Mouse (Mus musculus): ENCODE data around the gene Rhox2g. TPM values are rescaled to one million over a fixed set of nuclear protein-coding genes. Genes with fewer than 3 reads are reported as not detected.
"Not testable (repeated sequence)": the region's sequence is repeated elsewhere in the genome, so short reads cannot be mapped to it uniquely, and the experiment has no call there.

Rhox2g gene
- polyA plus RNA-seq (2012; rRNA removed), result not detected in 2 replicates

GRCm38 (mm10) chrX:37643370-37643769 lies at the start of gene Rhox2g:
Gene Rhox2g, minus strand, starts transcription at chrX:37643470.
- WGBS, result 83% methylated on average over 6 of the region's 6 CpGs
- not testable (repeated sequence) for H3K27me3 ChIP-seq (replicated peaks; ENCODE audit: control insufficient read depth, insufficient read depth, low read length); H3K36me3 ChIP-seq (ENCODE audit: control insufficient read depth, insufficient read depth, low read length); H3K27ac ChIP-seq (ENCODE audit: insufficient read depth, low read depth, low read length); DNase-seq; H3K4me1 ChIP-seq (ENCODE audit: control insufficient read depth, insufficient read depth, low read length); H3K4me3 ChIP-seq (ENCODE audit: insufficient read depth, low read depth, low read length)

- no peak overlapping the region for H3K27ac ChIP-seq (ENCODE audit: insufficient read depth, low read depth, low read length)
- no peaks in the 10 kb centered on the region for H3K36me3 ChIP-seq (ENCODE audit: control insufficient read depth, insufficient read depth, low read length)
- H3K4me1 ChIP-seq (ENCODE audit: control insufficient read depth, insufficient read depth, low read length), result no peaks in the 10 kb centered on the region
- no peak overlapping the region for H3K4me3 ChIP-seq (ENCODE audit: insufficient read depth, low read depth, low read length)
- TF ChIP-seq CTCF (conservative IDR thresholded peaks at IDR 0.05; ENCODE audit: insufficient read depth, insufficient read length, low read depth, low read length), result no peak
- no peak for TF ChIP-seq POLR2A (IDR thresholded peaks at IDR 0.05; ENCODE audit: low read depth, low read length)
- WGBS, result 93% methylated on average over 2 of the region's 2 CpGs
- H3K27me3 ChIP-seq (replicated peaks; ENCODE audit: control insufficient read depth, insufficient read depth, low read length), result no peaks in the 10 kb centered on the region
- DNase-seq, result no peak
These were observed 49.0 kb upstream of the Rhox2g start for GRCm38 (mm10) chrX:37692261-37692660.

GRCm38 (mm10) chrX:37683031-37683715 lies 39.9 kb upstream of the Rhox2g start:
- no peaks in the 10 kb centered on the region for H3K36me3 ChIP-seq (ENCODE audit: control insufficient read depth, insufficient read depth, low read length)
- DNase-seq, result no peak
- no peaks in the 10 kb centered on the region for H3K4me1 ChIP-seq (ENCODE audit: control insufficient read depth, insufficient read depth, low read length)
- no peak overlapping the region for H3K4me3 ChIP-seq (ENCODE audit: insufficient read depth, low read depth, low read length)
- H3K27ac ChIP-seq (ENCODE audit: insufficient read depth, low read depth, low read length), result no peak overlapping the region
- TF ChIP-seq CTCF (conservative IDR thresholded peaks at IDR 0.05; ENCODE audit: insufficient read depth, insufficient read length, low read depth, low read length), result no peak
- no peak for TF ChIP-seq POLR2A (IDR thresholded peaks at IDR 0.05; ENCODE audit: low read depth, low read length)
- no peaks in the 10 kb centered on the region for H3K27me3 ChIP-seq (replicated peaks; ENCODE audit: control insufficient read depth, insufficient read depth, low read length)
- WGBS, result 85% methylated on average over 21 of the region's 24 CpGs

- not testable (repeated sequence) for H3K27me3 ChIP-seq (replicated peaks; ENCODE audit: control insufficient read depth, insufficient read depth, low read length); H3K36me3 ChIP-seq (ENCODE audit: control insufficient read depth, insufficient read depth, low read length); H3K4me3 ChIP-seq (ENCODE audit: insufficient read depth, low read depth, low read length); DNase-seq; H3K4me1 ChIP-seq (ENCODE audit: control insufficient read depth, insufficient read depth, low read length); H3K27ac ChIP-seq (ENCODE audit: insufficient read depth, low read depth, low read length)
- WGBS, result 82% methylated on average over 8 of the region's 8 CpGs
These were observed 29.9 kb upstream of the Rhox2g start, which contains the start of gene Rhox2h for GRCm38 (mm10) chrX:37673177-37673576. Gene Rhox2h, minus strand, starts transcription at chrX:37673277.

- not testable (repeated sequence) for H3K36me3 ChIP-seq (ENCODE audit: control insufficient read depth, insufficient read depth, low read length); H3K4me3 ChIP-seq (ENCODE audit: insufficient read depth, low read depth, low read length); H3K27me3 ChIP-seq (replicated peaks; ENCODE audit: control insufficient read depth, insufficient read depth, low read length); H3K27ac ChIP-seq (ENCODE audit: insufficient read depth, low read depth, low read length); DNase-seq; H3K4me1 ChIP-seq (ENCODE audit: control insufficient read depth, insufficient read depth, low read length)
- WGBS, result 100% methylated on average over 1 of the region's 3 CpGs
These were observed 25.4 kb upstream of the Rhox2g start, which contains the start of gene Rhox3h for GRCm38 (mm10) chrX:37668664-37669063. Gene Rhox3h, minus strand, starts transcription at chrX:37668764.

- not testable (repeated sequence) for H3K27me3 ChIP-seq (replicated peaks; ENCODE audit: control insufficient read depth, insufficient read depth, low read length); H3K36me3 ChIP-seq (ENCODE audit: control insufficient read depth, insufficient read depth, low read length); H3K4me1 ChIP-seq (ENCODE audit: control insufficient read depth, insufficient read depth, low read length); H3K27ac ChIP-seq (ENCODE audit: insufficient read depth, low read depth, low read length); DNase-seq; H3K4me3 ChIP-seq (ENCODE audit: insufficient read depth, low read depth, low read length)
- WGBS, result 92% methylated on average over 17 of the region's 20 CpGs
These were observed 8.0 kb upstream of the Rhox2g start, which contains the start of gene Rhox4g for GRCm38 (mm10) chrX:37651227-37651626. Gene Rhox4g, minus strand, starts transcription at chrX:37651327.

GRCm38 (mm10) chrX:37628512-37628911 lies 14.8 kb downstream of the Rhox2g start, which contains the start of gene Rhox3g:
Gene Rhox3g, minus strand, starts transcription at chrX:37628612.
- H3K4me3 ChIP-seq (ENCODE audit: insufficient read depth, low read depth, low read length); H3K27me3 ChIP-seq (replicated peaks; ENCODE audit: control insufficient read depth, insufficient read depth, low read length); DNase-seq; H3K36me3 ChIP-seq (ENCODE audit: control insufficient read depth, insufficient read depth, low read length); H3K4me1 ChIP-seq (ENCODE audit: control insufficient read depth, insufficient read depth, low read length); H3K27ac ChIP-seq (ENCODE audit: insufficient read depth, low read depth, low read length): not testable (repeated sequence)
- WGBS, result 97% methylated on average over 2 of the region's 2 CpGs

GRCm38 (mm10) chrX:37607604-37608003 lies 35.7 kb downstream of the Rhox2g start, which contains the start of gene Rhox4f:
Gene Rhox4f, minus strand, starts transcription at chrX:37607704.
- not testable (repeated sequence) for H3K4me1 ChIP-seq (ENCODE audit: control insufficient read depth, insufficient read depth, low read length); H3K36me3 ChIP-seq (ENCODE audit: control insufficient read depth, insufficient read depth, low read length); H3K4me3 ChIP-seq (ENCODE audit: insufficient read depth, low read depth, low read length); H3K27me3 ChIP-seq (replicated peaks; ENCODE audit: control insufficient read depth, insufficient read depth, low read length); DNase-seq; H3K27ac ChIP-seq (ENCODE audit: insufficient read depth, low read depth, low read length)
- WGBS, result 96% methylated on average over 17 of the region's 19 CpGs

Other genes with a start within 250 kb of the Rhox2g start
- gene Rhox2b, start 231.4 kb downstream of the Rhox2g start, polyA plus RNA-seq (2012; rRNA removed), result not detected in 2 replicates
- not detected in 2 replicates for gene Rhox4b, start 211.0 kb downstream of the Rhox2g start, polyA plus RNA-seq (2012; rRNA removed)
- gene Rhox2c, start 189.8 kb downstream of the Rhox2g start, polyA plus RNA-seq (2012; rRNA removed), result not detected in 2 replicates
- not detected in 2 replicates for gene Rhox3c, start 184.9 kb downstream of the Rhox2g start, polyA plus RNA-seq (2012; rRNA removed)
- not detected in 2 replicates for gene Rhox4c, start 163.1 kb downstream of the Rhox2g start, polyA plus RNA-seq (2012; rRNA removed)
- not detected in 2 replicates for gene Rhox2d, start 150.0 kb downstream of the Rhox2g start, polyA plus RNA-seq (2012; rRNA removed)
- not detected in 2 replicates for gene Rhox4d, start 129.1 kb downstream of the Rhox2g start, polyA plus RNA-seq (2012; rRNA removed)
- not detected in 2 replicates for gene Rhox2e, start 113.0 kb downstream of the Rhox2g start, polyA plus RNA-seq (2012; rRNA removed)
- gene Rhox3e, start 101.5 kb downstream of the Rhox2g start, polyA plus RNA-seq (2012; rRNA removed), result not detected in 2 replicates
- gene Rhox4e, start 86.1 kb downstream of the Rhox2g start, polyA plus RNA-seq (2012; rRNA removed), result not detected in 2 replicates
- gene Rhox2f, start 72.1 kb downstream of the Rhox2g start, polyA plus RNA-seq (2012; rRNA removed), result not detected in 2 replicates
- gene Rhox3f, start 62.5 kb downstream of the Rhox2g start, polyA plus RNA-seq (2012; rRNA removed), result not detected in 2 replicates
- not detected in 2 replicates for gene Rhox4f, start 35.8 kb downstream of the Rhox2g start, polyA plus RNA-seq (2012; rRNA removed)
- gene Rhox3g, start 14.9 kb downstream of the Rhox2g start, polyA plus RNA-seq (2012; rRNA removed), result not detected in 2 replicates
- not detected in 2 replicates for gene Rhox4g, start 7.9 kb upstream of the Rhox2g start, polyA plus RNA-seq (2012; rRNA removed)
- gene Rhox3h, start 25.3 kb upstream of the Rhox2g start, polyA plus RNA-seq (2012; rRNA removed), result not detected in 2 replicates
- gene Rhox2h, start 29.8 kb upstream of the Rhox2g start, polyA plus RNA-seq (2012; rRNA removed), result not detected in 2 replicates
- not detected in 2 replicates for gene Rhox5, start 161.4 kb upstream of the Rhox2g start, polyA plus RNA-seq (2012; rRNA removed)
- gene Rhox6, start 183.4 kb upstream of the Rhox2g start, polyA plus RNA-seq (2012; rRNA removed), result 1.3 and 1.5 TPM in 2 replicates
- not detected in 2 replicates for gene Rhox7a, start 188.2 kb upstream of the Rhox2g start, polyA plus RNA-seq (2012; rRNA removed)
- not detected in 2 replicates for gene Rhox8, start 235.5 kb upstream of the Rhox2g start, polyA plus RNA-seq (2012; rRNA removed)

All from kidney, adult 2 months (tissue).